In the genomic region with DNA sequence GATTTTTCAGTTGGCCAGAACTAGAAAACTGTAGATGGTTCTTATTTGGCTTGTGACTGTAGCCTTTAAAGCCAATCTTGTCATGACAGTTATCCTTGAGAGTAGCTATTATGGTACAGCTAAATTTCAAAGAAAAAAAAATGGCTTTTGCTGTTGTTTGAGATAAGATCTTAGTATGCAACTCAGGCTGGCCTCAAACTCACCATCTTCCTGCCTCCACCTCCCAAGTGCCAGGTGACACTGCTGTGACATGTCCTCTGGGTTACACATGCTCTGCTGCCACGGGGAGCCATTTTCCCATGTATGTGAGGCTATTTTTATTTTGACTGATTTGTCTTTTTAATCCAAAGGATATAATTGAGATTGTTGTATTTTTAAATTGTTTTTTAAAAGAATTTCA, we compare ENCODE assay signal across 21 mouse cellular contexts.
"Had no signal": no experiment of that assay in that cellular context is flagged by ENCODE, and none has a peak within 500 bp of the region (broad histone marks: within the 10 kb centered on the region; RNA-seq: fewer than 3 reads in every experiment).

No protein-coding gene starts in this region.

- ATAC-seq: intestine, embryonic 16.5 days; liver, postnatal 0 days; lung, postnatal 0 days; midbrain, embryonic 16.5 days had no signal

- DNase-seq: kidney, adult 18-20 months; kidney, adult 9 months; kidney, postnatal 14 days; kidney, postnatal 4 days; left cerebral cortex, postnatal 4 days; liver, postnatal 0 days; lung, embryonic 14.5 days; retina, postnatal 1 day; right cerebral cortex, postnatal 25 days; spleen, adult 18-20 months had no signal

- H3K9me3 ChIP-seq: limb, embryonic 12.5 days; limb, embryonic 15.5 days; midbrain, embryonic 12.5 days; neural tube, embryonic 13.5 days had no signal

- H3K4me2 ChIP-seq: limb, embryonic 12.5 days; limb, embryonic 15.5 days; liver, embryonic 11.5 days; lung, embryonic 14.5 days; midbrain, embryonic 12.5 days; neural tube, embryonic 13.5 days had no signal

- H3K9ac ChIP-seq: limb, embryonic 12.5 days; limb, embryonic 15.5 days; liver, embryonic 14.5 days; liver, postnatal 0 days; lung, embryonic 14.5 days; midbrain, embryonic 12.5 days; neural tube, embryonic 13.5 days had no signal

- H3K27me3 ChIP-seq: limb, embryonic 12.5 days; limb, embryonic 15.5 days; midbrain, embryonic 12.5 days; neural tube, embryonic 13.5 days had no signal

- H3K27ac ChIP-seq: limb, embryonic 12.5 days; limb, embryonic 15.5 days; liver, embryonic 14.5 days; macrophage; midbrain, embryonic 12.5 days; neural tube, embryonic 13.5 days had no signal

- H3K4me3 ChIP-seq: limb, embryonic 12.5 days; limb, embryonic 15.5 days; midbrain, embryonic 12.5 days; myocyte; neural tube, embryonic 13.5 days had no signal

- H3K36me3 ChIP-seq: limb, embryonic 12.5 days; limb, embryonic 15.5 days; midbrain, embryonic 12.5 days; neural tube, embryonic 13.5 days had no signal
